Mouse (Mus musculus) gastrocnemius, adult 8-10 months (tissue): ENCODE results near the gene Siglec1. TPM values are rescaled to one million over a fixed set of nuclear protein-coding genes. Genes with fewer than 3 reads are reported as not detected.

Source experiments
- microRNA-seq: library from miRNA; unstranded; fragments of <30 nt; microRNA quantifications from one replicate; pipeline ENCODE4 v1.2.0, GENCODE M21; 2022
- total RNA-seq, 4 experiments: library from RNA; stranded (reverse); gene quantifications; 2 replicates each; pipeline ENCODE4 v1.2.4; 2022

The Siglec1 gene
- total RNA-seq, 4 experiments from 2014 or later, result 0.19 to 0.72 (median 0.47) TPM

Small RNAs within 50 kb of the gene (microRNA-seq; reads per million reads assigned to microRNA genes)
- gene Mir6973b, result not detected

Other genes starting within 250 kb of the Siglec1 start
- gene 4930402H24Rik, start 180.4 kb downstream of the Siglec1 start, total RNA-seq, result 1 to 10 TPM; 2.0 to 4.0 (median 2.9) TPM
- 10 to 100 TPM; 11.4 to 15.0 (median 12.0) TPM for gene Atrn, start 180.3 kb downstream of the Siglec1 start, total RNA-seq
- 1 to 10 TPM in 3 of 4 experiments, under 1 TPM in 1; 0.92 to 1.7 (median 1.3) TPM for gene Gfra4, start 43.7 kb downstream of the Siglec1 start, total RNA-seq
- 1 to 10 TPM in 3 of 4 experiments, under 1 TPM in 1; 0.82 to 1.8 (median 1.3) TPM for gene Adam33, start 23.0 kb downstream of the Siglec1 start, total RNA-seq
- 1 to 10 TPM; 6.8 to 9.2 (median 6.9) TPM for gene Hspa12b, start 40.5 kb upstream of the Siglec1 start, total RNA-seq
- gene Gm11037, start 46.7 kb upstream of the Siglec1 start, total RNA-seq, result not detected
- gene 1700037H04Rik, start 73.3 kb upstream of the Siglec1 start, total RNA-seq, result 1 to 10 TPM; 2.6 to 5.9 (median 4.4) TPM
- 10 to 100 TPM; 77.4 to 89.0 (median 82.6) TPM for gene Cenpb, start 93.3 kb upstream of the Siglec1 start, total RNA-seq
- gene Cdc25b, start 100.2 kb upstream of the Siglec1 start, total RNA-seq, result 1 to 10 TPM; 1.2 to 2.3 (median 1.9) TPM
- 1 to 10 TPM in 3 of 4 experiments, under 1 TPM in 1; 0.94 to 1.7 (median 1.5) TPM for gene Spef1, start 100.5 kb upstream of the Siglec1 start, total RNA-seq
- 10 to 100 TPM; 10.7 to 21.6 (median 18.7) TPM for gene Ap5s1, start 120.3 kb upstream of the Siglec1 start, total RNA-seq
- 10 to 100 TPM; 39.9 to 46.3 (median 43.4) TPM for gene Mavs, start 147.3 kb upstream of the Siglec1 start, total RNA-seq
- gene Pank2, start 175.7 kb upstream of the Siglec1 start, total RNA-seq, result 10 to 100 TPM; 18.9 to 25.4 (median 23.8) TPM